Mouse (Mus musculus): ENCODE measurements around the gene Myo1c.

Gene Myo1c

DNA sequence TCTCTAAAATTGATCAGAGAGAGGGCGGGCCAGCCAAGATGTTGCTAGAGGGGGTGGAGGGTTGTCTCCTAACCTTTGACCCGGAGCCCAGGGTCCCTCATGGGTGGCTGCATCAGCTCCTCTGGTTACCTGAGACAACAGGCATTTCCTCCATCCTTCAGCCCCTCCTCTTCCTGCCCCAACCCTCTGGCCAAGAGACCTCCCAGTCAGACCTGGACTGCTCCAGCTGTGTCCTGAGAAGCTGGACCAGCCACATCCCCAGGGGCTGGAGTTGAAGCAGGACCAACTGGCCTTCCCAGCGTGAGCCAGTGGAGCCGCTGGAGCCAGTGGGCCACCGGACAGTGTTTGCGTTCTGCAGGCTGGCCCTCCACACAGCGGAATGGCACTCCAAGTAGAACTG is at the start of gene Myo1c:
Gene Myo1c (plus strand): TSS at position 194 of the 400 bp plus-strand sequence.
- Histone ChIP-seq H3K27me3 (ENCODE audit: insufficient read depth, low read length) (0 out of 2 replicates have a peak, but pooled peaks cover 4% of the 10 kb centered on the region), H3K4me3 (replicated peaks; ENCODE audit: low read length) (peak within 1 kb of the TSS; percentile 88), H3K9me3 (ENCODE audit: low read length) (no peaks in the 10 kb centered on the region), H3K4me1 (replicated peaks; ENCODE audit: low read depth, low read length) (peaks cover 67% of the 10 kb centered on the region), H3K36me3 (ENCODE audit: insufficient read depth, low read length) (peaks cover 29% of the 10 kb centered on the region)
- TF ChIP-seq CTCF (conservative IDR thresholded peaks at IDR 0.05; ENCODE audit: low read length), result no peak
- TF ChIP-seq POU5F1 (IDR thresholded peaks at IDR 0.05; ENCODE audit: borderline replicate concordance, low read length), result no peak
- no peak for TF ChIP-seq NANOG (IDR thresholded peaks at IDR 0.05; ENCODE audit: borderline replicate concordance, low read length)

DNA sequence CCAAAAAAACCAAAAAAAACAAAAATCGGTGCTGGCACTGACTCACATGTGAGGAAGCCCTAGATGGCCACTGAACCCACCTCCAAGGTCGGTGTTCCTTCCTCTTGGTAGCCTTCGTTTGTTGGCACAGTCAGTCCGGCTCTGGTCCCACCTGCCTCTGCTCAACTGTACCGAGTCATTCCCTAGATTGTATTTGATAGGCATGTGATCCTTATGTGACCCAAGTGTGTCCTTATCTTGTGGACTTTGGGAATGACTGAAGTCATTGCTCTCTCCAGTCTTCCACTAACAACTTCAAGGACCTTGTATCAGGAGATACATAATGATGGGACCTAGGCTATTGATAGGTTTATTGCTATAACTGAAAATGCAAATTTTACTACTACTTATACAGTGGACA is 45.5 kb upstream of the Myo1c start:
- Histone ChIP-seq H3K4me1 (replicated peaks; ENCODE audit: low read depth, low read length) (peaks cover 70% of the 10 kb centered on the region), H3K9me3 (ENCODE audit: low read length) (no peaks in the 10 kb centered on the region), H3K36me3 (ENCODE audit: insufficient read depth, low read length) (peaks cover 71% of the 10 kb centered on the region), H3K27me3 (ENCODE audit: insufficient read depth, low read length) (no peaks in the 10 kb centered on the region), H3K4me3 (replicated peaks; ENCODE audit: low read length) (no peak overlapping the region)
- TF ChIP-seq NANOG (IDR thresholded peaks at IDR 0.05; ENCODE audit: borderline replicate concordance, low read length), result no peak
- no peak for TF ChIP-seq CTCF (conservative IDR thresholded peaks at IDR 0.05; ENCODE audit: low read length)
- no peak for TF ChIP-seq POU5F1 (IDR thresholded peaks at IDR 0.05; ENCODE audit: borderline replicate concordance, low read length)

- peaks cover 71% of the 10 kb centered on the region for H3K36me3 ChIP-seq (ENCODE audit: insufficient read depth, low read length)
- no peaks in the 10 kb centered on the region for H3K27me3 ChIP-seq (ENCODE audit: insufficient read depth, low read length)
- TF ChIP-seq CTCF (conservative IDR thresholded peaks at IDR 0.05; ENCODE audit: low read length) (no peak), NANOG (IDR thresholded peaks at IDR 0.05; ENCODE audit: borderline replicate concordance, low read length) (no peak), POU5F1 (IDR thresholded peaks at IDR 0.05; ENCODE audit: borderline replicate concordance, low read length) (no peak)
- no peak overlapping the region for H3K4me3 ChIP-seq (replicated peaks; ENCODE audit: low read length)
- H3K9me3 ChIP-seq (ENCODE audit: low read length), result no peaks in the 10 kb centered on the region
- peaks cover 75% of the 10 kb centered on the region for H3K4me1 ChIP-seq (replicated peaks; ENCODE audit: low read depth, low read length)
Observed at GRCm38 (mm10) chr11:75605318-75605717, 45.0 kb upstream of the Myo1c start.

DNA sequence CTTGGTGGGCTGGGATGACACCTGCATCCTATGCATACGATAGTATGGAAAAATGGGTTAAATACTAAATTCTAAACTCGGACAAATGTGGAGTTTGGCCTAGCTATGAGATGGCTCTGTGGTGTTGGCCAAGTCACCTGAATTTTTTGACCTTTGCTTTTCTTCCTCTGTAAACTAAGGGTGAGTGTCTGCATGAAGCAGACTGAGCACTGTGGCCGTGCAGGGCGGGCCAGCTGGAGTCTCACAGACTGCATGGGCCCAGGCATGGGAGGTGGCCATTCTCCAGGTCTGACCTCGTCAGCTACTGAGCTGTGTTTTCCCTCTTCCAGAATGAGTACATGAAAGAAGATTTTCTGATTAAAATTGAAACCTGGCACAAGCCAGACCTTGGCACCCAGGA is 41.5 kb upstream of the Myo1c start:
- Histone ChIP-seq H3K27me3 (ENCODE audit: insufficient read depth, low read length) (no peaks in the 10 kb centered on the region), H3K36me3 (ENCODE audit: insufficient read depth, low read length) (peaks cover 68% of the 10 kb centered on the region), H3K9me3 (ENCODE audit: low read length) (no peaks in the 10 kb centered on the region), H3K4me3 (replicated peaks; ENCODE audit: low read length) (no peak overlapping the region), H3K4me1 (replicated peaks; ENCODE audit: low read depth, low read length) (peaks cover 71% of the 10 kb centered on the region)
- TF ChIP-seq POU5F1 (IDR thresholded peaks at IDR 0.05; ENCODE audit: borderline replicate concordance, low read length) (no peak), CTCF (conservative IDR thresholded peaks at IDR 0.05; ENCODE audit: low read length) (no peak), NANOG (IDR thresholded peaks at IDR 0.05; ENCODE audit: borderline replicate concordance, low read length) (no peak)

DNA sequence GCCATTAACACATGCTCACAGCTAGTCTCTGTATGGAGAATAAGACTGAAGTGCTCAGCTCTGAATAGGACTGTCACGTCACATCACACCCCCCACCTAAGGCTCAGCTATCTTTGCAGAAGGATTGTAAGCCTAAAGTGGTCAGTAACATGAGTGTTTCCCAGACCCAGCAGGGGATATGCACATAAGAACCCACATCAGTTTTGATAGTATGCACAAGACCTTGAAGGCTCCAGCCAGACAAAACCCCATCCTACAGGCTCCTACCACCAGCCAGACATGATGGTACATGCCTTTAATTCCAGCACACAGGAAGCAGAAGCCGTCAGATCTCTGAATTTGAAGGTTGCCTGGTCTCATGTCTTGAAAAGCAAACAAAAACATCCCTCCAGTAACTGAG is 40.3 kb upstream of the Myo1c start:
- Histone ChIP-seq H3K4me1 (replicated peaks; ENCODE audit: low read depth, low read length) (peaks cover 59% of the 10 kb centered on the region), H3K27me3 (ENCODE audit: insufficient read depth, low read length) (no peaks in the 10 kb centered on the region), H3K4me3 (replicated peaks; ENCODE audit: low read length) (no peak overlapping the region), H3K9me3 (ENCODE audit: low read length) (no peaks in the 10 kb centered on the region), H3K36me3 (ENCODE audit: insufficient read depth, low read length) (peaks cover 63% of the 10 kb centered on the region)
- TF ChIP-seq CTCF (conservative IDR thresholded peaks at IDR 0.05; ENCODE audit: low read length), result no peak
- 0 out of 2 replicates have a peak, but pooled peaks have one; percentile 44 for TF ChIP-seq POU5F1 (IDR thresholded peaks at IDR 0.05; ENCODE audit: borderline replicate concordance, low read length)
- no peak for TF ChIP-seq NANOG (IDR thresholded peaks at IDR 0.05; ENCODE audit: borderline replicate concordance, low read length)

DNA sequence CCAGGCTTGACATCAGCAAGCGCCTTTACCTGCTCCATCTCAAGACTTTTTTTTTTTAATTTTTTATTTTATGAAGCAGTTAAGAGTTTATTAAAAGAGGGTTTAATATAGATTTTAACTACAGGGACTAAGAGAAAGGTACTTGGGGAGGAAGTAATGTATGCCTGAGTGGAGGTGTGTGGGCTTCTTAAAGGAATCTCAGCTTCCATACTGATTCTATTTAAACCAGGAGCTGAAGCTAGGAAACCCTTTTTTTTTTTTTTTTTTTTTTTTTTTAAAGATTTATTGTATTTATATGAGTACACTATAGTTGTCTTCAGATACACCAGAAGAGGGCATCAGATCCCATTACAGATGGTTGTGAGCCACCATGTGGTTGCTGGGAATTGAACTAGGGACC is 35.5 kb upstream of the Myo1c start:
- no peak for TF ChIP-seq NANOG (IDR thresholded peaks at IDR 0.05; ENCODE audit: borderline replicate concordance, low read length)
- TF ChIP-seq CTCF (conservative IDR thresholded peaks at IDR 0.05; ENCODE audit: low read length), result no peak
- TF ChIP-seq POU5F1 (IDR thresholded peaks at IDR 0.05; ENCODE audit: borderline replicate concordance, low read length), result no peak
- Histone ChIP-seq H3K36me3 (ENCODE audit: insufficient read depth, low read length) (peaks cover 62% of the 10 kb centered on the region), H3K4me3 (replicated peaks; ENCODE audit: low read length) (no peak overlapping the region), H3K27me3 (ENCODE audit: insufficient read depth, low read length) (no peaks in the 10 kb centered on the region), H3K9me3 (ENCODE audit: low read length) (no peaks in the 10 kb centered on the region), H3K4me1 (replicated peaks; ENCODE audit: low read depth, low read length) (peaks cover 32% of the 10 kb centered on the region)

DNA sequence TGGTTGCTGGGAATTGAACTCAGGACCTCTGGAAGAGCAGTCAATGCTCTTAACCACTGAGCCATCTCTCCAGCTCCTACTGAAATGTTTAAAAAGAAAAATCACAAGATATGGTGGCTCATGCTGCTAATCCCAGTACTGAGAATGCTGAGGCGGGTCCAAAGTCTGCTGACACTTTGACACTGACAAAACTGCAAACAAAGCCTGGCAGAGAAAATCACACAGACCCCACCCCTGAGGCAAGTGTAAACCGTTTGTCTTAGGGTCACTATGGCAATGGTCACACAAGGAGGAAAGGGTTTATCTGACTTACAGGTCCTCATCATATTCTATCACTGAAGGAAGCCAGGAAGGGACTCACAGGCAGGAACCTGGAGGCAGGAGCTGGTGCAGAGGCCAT is 34.7 kb upstream of the Myo1c start:
- Histone ChIP-seq H3K9me3 (ENCODE audit: low read length) (no peaks in the 10 kb centered on the region), H3K4me3 (replicated peaks; ENCODE audit: low read length) (no peak overlapping the region), H3K4me1 (replicated peaks; ENCODE audit: low read depth, low read length) (peaks cover 32% of the 10 kb centered on the region), H3K27me3 (ENCODE audit: insufficient read depth, low read length) (no peaks in the 10 kb centered on the region), H3K36me3 (ENCODE audit: insufficient read depth, low read length) (peaks cover 62% of the 10 kb centered on the region)
- TF ChIP-seq NANOG (IDR thresholded peaks at IDR 0.05; ENCODE audit: borderline replicate concordance, low read length) (no peak), CTCF (conservative IDR thresholded peaks at IDR 0.05; ENCODE audit: low read length) (no peak), POU5F1 (IDR thresholded peaks at IDR 0.05; ENCODE audit: borderline replicate concordance, low read length) (no peak)

GRCm38 (mm10) chr11:75619133-75619532 is 31.2 kb upstream of the Myo1c start:
- H3K4me3 ChIP-seq (replicated peaks; ENCODE audit: low read length), result no peak overlapping the region
- TF ChIP-seq CTCF (conservative IDR thresholded peaks at IDR 0.05; ENCODE audit: low read length) (peak; percentile 75), NANOG (IDR thresholded peaks at IDR 0.05; ENCODE audit: borderline replicate concordance, low read length) (no peak)
- H3K27me3 ChIP-seq (ENCODE audit: insufficient read depth, low read length), result no peaks in the 10 kb centered on the region
- H3K36me3 ChIP-seq (ENCODE audit: insufficient read depth, low read length), result peaks cover 48% of the 10 kb centered on the region
- peaks cover 62% of the 10 kb centered on the region for H3K4me1 ChIP-seq (replicated peaks; ENCODE audit: low read depth, low read length)
- no peaks in the 10 kb centered on the region for H3K9me3 ChIP-seq (ENCODE audit: low read length)

GRCm38 (mm10) chr11:75620136-75620780 is 30.0 kb upstream of the Myo1c start:
- peaks cover 54% of the 10 kb centered on the region for H3K36me3 ChIP-seq (ENCODE audit: insufficient read depth, low read length)
- no peaks in the 10 kb centered on the region for H3K9me3 ChIP-seq (ENCODE audit: low read length)
- H3K4me1 ChIP-seq (replicated peaks; ENCODE audit: low read depth, low read length), result peaks cover 73% of the 10 kb centered on the region
- TF ChIP-seq CTCF (conservative IDR thresholded peaks at IDR 0.05; ENCODE audit: low read length) (no peak), POU5F1 (IDR thresholded peaks at IDR 0.05; ENCODE audit: borderline replicate concordance, low read length) (no peak)
- no peaks in the 10 kb centered on the region for H3K27me3 ChIP-seq (ENCODE audit: insufficient read depth, low read length)
- peak overlapping the region; percentile 63 for H3K4me3 ChIP-seq (replicated peaks; ENCODE audit: low read length)
